Mouse (Mus musculus) erythroblast, embryonic 14.5 days (primary cell): ENCODE data around the gene Pip4k2a.

Source experiments
- GATA1 ChIP-seq: IDR thresholded peaks from 2 replicates; pipeline ENCODE4 v1.6.1; 2012; ENCODE audit warnings: low read length, inconsistent platforms, mixed read lengths
- TAL1 ChIP-seq: IDR thresholded peaks from 3 replicates; pipeline ENCODE4 v1.6.1; 2012; ENCODE audit warnings: low read length, inconsistent platforms, mixed read lengths

DNA sequence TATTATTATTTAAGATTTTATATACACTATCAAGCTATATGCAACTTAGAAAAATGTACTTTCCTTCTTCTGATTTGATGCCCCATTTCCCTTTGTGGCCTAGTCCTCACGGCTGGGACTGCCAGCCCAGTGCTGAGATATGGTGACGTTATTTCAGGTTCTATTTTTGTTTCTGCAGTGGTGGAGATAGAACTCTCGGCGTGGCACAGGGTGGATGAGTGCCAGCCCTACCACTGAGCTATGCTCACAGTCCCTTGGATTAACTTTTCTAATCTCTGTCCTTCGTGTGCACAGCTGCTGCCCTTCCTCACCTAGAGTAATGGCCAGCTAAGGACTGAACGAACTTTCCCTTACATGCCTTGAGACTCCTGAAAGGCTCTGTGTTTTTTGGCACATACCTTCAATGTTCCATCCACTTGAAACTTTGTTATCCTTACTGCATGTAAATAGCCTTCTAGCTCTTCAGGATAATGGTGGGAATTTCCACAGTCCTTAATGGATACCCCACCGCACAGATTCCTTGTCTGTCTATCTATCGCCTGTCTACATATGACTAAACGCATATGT lies 164.8 kb downstream of the Pip4k2a start:
- no peak for TF ChIP-seq GATA1
- no peak for TF ChIP-seq TAL1
